Mouse (Mus musculus) ES-E14 (cell line): ENCODE data around the gene Polr2h.
A peak's percentile ranks its signal among the peaks of the same experiment; 100 is the strongest.

Experiments used
- CHD2 ChIP-seq: IDR thresholded peaks from 2 replicates; pipeline ENCODE4 v1.6.1; 2014; ENCODE audit warnings: mild to moderate bottlenecking, low read depth, low read length, inconsistent platforms
- HCFC1 ChIP-seq: IDR thresholded peaks from 2 replicates; pipeline ENCODE4 v1.6.1; 2012; ENCODE audit warnings: low read length, inconsistent platforms, borderline replicate concordance; ENCODE audit not compliant: insufficient read depth
- ZC3H11A ChIP-seq: IDR thresholded peaks from 2 replicates; pipeline ENCODE4 v1.6.1; 2012; ENCODE audit warnings: low read depth, mild to moderate bottlenecking, inconsistent platforms, low read length, borderline replicate concordance
- ZNF384 ChIP-seq: IDR thresholded peaks from 2 replicates; pipeline ENCODE4 v1.6.1; 2012; ENCODE audit warnings: low read depth, low read length, inconsistent platforms

DNA sequence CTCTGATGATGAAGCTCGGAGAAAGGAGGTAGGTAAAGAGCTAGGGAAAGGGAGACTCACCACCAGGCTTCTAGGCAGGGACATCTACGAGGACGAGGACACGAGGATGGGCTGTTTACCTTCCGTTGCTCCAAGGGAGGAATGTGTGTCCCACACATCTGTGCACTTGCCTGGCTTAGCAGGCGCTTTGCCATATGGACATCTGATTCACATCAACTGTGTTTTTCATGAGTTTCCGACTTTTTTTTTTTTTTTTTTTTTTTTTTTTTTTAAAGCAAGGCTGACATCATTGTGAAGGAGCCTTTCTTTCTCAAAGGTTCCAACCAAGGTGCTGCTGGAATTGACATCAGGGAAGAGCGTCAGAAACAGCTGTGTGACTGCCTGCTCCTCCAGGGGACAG is 33.1 kb downstream of the Polr2h start:
- no peak for TF ChIP-seq CHD2
- no peak for TF ChIP-seq ZC3H11A
- peak; percentile 80 for TF ChIP-seq ZNF384
- no peak for TF ChIP-seq HCFC1
